Mouse (Mus musculus) thymus, postnatal 25 days (tissue): ENCODE results near the gene Zfp750.
A peak's percentile ranks its signal among the peaks of the same experiment; 100 is the strongest.

Source experiments
- DNase-seq: peaks from one replicate; pipeline ENCODE4 v3.0.0; 2022

Zfp750 gene

GRCm38 (mm10) chr11:121536528-121536927 lies 17.4 kb upstream of the Zfp750 start:
- DNase-seq: no peak

DNA sequence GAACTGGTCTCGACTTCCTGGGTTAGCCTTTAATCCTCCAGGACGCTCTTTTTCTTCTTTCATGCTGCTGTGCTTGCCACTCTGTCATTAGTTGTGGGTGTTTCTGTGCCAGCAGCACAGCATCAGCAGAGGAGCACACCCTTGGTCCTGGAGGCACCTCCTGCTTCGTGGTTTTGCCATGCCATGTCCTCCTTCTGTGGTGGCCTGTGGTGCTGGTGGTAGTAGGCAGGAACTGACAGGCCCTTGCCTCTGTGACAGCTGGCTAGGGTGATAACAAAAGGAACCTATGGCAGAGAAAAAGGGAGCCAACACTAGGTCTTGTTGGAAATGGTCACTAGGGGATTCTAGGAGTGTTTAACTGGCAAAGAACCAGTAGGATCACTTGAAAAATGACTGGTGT lies 10.6 kb upstream of the Zfp750 start:
- no peak for DNase-seq

- no peak for DNase-seq
Observed at GRCm38 (mm10) chr11:121524191-121524590, 5.1 kb upstream of the Zfp750 start.

DNA sequence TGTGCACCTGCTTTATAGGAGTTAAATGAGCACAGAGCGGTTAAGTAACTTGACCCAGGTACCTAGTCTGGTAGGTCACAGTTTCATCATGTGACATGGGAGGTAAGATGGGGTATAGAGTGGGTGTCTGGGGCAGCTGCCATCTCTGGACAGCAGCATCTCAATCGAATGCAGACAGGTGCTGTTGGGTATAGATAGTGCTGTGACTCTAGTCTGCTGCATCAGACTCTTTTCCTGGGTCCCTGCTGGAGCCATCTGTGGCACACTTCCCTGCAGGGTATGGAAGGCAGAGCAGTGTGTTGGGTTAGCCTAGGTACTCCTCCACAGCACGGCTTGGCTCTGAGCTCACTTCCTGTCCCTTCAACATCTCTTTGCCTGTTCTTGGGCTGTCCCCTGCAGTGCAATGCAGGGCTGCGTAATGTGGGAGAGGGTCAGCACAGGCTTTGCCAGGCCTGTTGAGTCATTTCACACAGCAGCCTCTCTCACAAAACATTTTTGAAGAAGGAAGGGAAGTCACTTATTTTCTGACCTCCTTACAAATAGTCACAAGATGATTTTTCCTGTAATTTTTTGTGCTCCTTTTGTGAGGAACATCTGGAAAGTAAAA lies 3.1 kb upstream of the Zfp750 start:
- DNase-seq: no peak

- no peak for DNase-seq
Observed at GRCm38 (mm10) chr11:121520761-121521160, 1.6 kb upstream of the Zfp750 start.

GRCm38 (mm10) chr11:121519703-121520102 lies 570 bp upstream of the Zfp750 start:
- no peak for DNase-seq

- DNase-seq: no peak
Observed at GRCm38 (mm10) chr11:121517687-121518465, 1.3 kb downstream of the Zfp750 start.

DNA sequence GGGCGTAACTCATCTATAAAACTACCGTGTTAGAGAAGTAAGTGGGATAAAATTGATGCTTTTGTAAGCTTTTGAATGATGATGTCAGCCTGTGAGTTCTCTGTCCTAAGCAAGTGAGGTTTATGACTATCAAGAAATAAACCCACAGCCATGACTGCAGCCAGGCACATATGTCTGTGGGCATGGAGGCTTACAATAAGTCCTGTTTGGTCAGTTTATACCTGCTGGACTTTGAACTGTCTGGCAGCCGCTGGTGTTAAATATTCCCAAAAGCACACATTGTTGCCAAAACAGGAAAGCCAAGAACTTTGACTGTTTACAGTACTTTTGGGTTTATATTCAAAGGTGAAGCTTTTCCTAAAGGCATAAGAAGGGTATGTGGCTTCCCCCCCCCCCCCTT lies 2.2 kb downstream of the Zfp750 start:
- no peak for DNase-seq

DNA sequence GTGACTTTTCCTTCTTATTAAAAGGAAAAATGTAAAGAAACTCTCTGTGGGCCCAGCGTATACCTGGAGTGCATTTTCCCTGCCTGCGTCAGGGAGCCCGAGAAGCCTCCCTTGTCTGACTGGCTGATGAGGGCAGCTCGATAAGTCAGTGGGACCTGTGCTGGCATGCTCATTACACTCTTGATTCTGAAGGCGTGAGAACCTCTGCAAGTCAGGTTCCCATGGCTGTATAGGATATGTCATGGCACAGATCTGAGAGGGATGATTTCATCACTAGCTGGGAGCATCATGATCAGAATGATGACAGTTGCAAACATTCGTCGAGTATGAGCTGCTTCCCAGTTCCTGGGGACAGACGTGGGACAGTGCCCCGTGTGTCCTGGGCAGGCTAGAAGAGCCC lies 3.1 kb downstream of the Zfp750 start:
- no peak for DNase-seq

DNA sequence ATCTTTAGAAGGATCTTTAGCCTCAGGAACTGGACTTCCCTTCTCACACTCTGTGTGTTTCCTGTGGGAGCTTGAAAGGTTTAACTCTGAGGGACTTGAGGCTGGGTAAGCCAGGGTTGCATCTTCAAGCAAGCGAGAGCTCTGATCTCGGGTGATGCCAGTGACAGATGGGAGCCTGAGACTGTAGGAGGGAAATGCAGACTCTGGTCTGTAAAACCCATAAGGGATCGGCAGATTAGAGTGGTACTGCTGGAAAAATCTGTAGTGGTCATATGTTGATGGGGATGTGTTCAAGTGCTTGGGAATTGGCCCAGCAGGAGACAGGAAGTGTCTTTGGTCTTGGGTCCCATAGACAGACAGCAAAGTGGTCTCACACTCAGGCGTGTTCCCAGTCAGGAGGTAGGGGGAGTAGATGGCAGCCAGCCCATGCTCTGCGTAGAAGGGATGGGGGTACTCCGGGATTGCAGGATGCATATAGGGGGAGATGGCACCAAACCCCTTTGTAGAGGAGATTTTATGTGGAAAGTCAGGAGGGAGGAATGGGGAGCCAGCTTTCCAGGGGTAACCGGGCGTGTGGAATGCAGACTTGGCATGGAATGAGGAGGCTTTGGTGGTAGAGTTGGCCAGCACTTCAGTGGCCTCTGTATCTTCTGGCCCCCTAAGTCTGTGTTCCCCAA lies 6.1 kb downstream of the Zfp750 start:
- no peak for DNase-seq

DNA sequence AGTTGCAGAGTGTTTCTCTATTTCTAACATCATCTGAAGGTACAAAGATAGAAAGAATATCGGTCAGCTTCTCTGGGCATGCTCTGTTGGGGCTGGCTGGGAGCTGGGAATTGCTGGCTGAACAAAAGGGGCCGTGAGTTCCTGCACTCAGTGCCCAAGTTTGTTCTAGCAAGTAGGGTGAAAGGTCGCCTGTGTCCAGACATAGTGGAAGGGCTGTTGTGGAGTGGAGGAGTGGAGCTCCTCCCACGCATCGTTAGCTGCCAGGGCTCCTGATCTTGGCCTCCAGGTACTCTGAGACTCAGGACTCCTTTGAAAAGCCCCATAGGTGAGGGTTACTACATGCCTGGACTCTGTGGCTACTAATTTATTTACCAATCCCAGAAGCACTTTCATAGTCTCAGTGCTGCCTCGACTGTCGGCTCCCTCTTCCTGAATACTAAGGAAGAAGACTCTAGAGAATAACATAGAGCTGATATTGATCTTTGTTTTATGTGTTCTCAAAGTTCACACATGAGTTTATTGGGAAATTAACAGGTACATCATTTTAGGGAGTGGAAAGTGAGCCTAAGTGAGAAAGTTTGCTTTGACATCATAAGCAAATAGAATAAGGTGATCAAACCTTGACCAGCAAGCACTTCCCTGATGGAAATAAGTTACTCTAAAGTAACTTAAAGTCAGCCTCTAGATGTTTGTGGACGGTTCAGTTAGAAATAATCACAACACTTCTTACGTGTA lies 8.5 kb downstream of the Zfp750 start:
- no peak for DNase-seq

GRCm38 (mm10) chr11:121508478-121508877 lies 10.7 kb downstream of the Zfp750 start:
- no peak for DNase-seq

DNA sequence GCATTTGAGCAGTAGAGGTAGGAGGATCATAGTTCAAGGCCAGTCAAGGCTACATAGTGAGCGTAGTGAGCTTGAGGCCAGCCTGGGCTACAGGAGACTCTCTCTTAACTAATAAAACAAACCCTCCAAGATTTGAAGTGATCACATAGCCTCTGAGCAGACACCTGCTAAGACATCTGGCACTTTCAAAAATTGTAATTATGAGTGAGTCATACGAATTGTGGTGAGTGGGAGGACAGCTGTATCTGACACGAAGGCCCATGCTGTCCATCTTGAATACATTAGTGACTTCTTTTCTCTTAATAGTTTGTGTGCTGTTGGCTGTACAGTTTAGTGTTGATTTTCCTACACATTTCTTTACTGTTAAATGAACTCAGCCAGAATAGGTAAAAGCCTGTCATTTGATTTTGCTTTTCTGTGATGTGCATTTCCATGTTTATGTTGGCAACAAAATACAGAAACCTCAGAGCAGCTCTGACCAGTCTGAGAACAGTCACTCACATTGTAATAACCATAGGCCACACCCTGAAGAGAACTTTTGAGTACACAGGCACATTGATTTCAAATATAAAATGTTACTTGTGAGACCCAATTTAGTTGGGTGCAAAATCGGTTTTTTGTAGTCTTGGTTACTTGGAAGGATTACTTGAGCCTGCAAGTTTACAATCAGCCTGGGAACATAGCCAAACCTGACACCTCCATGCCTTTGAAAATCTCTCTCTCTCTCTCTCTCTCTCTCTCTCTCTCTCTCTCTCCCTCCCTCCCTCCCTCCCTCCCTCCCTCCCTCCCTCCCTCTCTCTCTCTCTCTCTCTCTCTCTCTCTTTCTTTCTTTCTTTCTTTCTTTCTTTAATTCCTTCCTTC lies 16.9 kb downstream of the Zfp750 start:
- DNase-seq: no peak

- DNase-seq: no peak
Observed at GRCm38 (mm10) chr11:121501525-121501924, 17.6 kb downstream of the Zfp750 start.

DNA sequence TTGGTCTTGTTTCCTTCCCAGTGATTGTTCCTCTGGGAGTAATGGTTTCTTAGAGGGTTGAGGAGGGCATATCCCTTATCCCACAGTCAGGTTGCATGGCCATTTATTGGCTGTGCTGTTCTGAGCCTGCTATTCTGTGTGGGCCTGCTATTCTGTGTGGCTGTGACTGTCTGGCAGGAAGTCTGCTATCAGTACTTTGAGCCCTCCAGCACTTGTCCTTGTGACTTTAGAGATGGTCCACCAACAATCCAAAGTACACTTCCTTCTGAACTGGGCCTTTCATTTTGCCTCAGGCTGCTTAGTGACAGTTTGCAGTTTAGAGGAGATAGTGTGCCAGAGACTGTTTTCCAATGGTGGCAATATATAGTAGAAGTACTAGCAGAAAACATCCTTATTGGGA lies 18.5 kb downstream of the Zfp750 start:
- DNase-seq: no peak

GRCm38 (mm10) chr11:121490651-121491050 lies 28.5 kb downstream of the Zfp750 start:
- DNase-seq: no peak

- peak; percentile 20 for DNase-seq
Observed at GRCm38 (mm10) chr11:121485882-121486281, 33.3 kb downstream of the Zfp750 start.

DNA sequence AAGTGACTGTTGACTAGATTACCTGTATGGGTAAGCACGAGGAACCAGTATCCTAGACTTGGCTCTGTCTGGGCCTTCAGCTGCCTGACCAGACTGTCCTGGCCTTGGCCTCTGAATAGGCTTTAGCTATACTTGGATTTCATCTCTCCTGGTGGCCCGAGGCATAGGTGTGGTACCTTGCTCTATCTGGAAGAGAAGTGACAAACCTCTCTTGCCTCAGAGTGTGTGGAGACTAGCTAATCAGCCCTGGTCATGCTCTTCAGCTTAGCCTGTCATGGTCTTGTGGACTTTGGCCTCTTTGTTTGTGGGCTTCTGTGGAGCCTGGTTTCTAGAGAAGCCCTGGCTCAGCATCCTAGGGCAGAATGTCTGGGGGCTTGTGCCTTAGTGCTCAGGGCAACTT lies 38.0 kb downstream of the Zfp750 start:
- no peak for DNase-seq

DNA sequence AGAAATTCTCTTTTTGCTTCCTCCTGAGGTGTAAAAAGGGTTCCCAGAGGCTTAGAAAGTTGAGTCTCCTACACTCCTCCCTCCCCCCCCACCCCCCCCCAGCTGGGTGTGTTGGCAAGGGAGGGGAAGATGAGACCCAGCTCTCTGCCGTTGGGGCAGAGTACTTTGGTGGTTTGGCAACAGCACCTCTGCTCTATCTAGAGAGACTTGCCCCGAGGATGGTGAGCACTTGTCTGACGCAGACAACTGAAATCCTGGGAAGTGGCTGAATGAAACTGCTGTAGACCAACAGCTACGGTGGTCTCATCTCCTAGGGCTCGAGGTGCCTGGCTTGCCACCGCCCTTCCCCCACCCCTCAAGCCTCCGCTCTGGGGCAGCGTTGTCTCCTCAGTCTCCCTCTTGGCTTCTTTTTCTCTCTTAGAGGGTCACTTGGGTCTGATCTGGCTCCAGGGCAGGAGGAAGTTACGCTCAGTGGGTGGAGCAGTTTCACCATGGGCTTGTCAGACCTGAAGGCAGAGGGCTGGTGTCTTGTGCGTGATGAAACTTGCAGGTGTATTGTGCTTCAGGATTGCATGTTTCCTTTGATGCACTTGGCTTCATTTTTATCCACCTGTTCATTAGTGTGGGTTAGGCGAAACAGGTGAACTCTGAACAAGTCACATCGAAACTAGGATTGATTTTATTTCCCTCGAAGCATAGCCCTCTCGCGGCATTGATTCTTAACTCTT lies 39.5 kb downstream of the Zfp750 start:
- DNase-seq: no peak

DNA sequence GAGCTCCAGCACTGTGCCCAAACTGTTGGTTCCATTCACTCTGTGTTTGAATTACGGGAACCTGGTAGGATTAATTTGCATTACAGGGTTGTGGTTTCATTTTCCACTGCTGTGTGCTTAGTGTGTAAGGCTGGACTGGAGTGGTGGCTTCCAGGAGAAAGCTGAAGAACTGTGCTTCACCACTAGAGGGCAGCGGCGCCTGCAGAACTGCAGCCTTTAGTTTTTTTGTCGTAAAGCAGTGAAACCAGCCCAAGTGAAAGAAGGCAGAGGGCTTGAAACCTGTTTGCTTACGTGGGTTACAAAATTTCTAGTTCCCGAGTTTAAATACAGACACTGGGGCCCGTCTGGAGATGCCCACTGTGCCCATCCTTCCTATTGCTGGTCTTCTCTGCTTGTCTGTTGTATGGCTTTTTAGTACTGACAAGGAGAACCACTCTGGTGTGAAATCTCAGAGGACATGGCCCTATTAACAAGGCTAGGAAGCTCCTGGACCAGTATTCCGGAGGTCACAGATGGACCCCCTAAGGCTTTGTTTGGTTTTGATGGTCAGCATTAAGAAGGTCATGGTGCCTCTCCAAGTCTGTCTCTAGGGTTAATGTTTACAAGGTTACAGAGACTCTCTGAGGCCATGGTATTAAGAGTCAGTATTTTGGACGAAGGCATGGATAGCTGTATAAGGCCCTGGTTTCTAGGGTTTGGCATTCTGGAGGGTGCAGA lies 43.3 kb downstream of the Zfp750 start:
- DNase-seq: peak; percentile 77

DNA sequence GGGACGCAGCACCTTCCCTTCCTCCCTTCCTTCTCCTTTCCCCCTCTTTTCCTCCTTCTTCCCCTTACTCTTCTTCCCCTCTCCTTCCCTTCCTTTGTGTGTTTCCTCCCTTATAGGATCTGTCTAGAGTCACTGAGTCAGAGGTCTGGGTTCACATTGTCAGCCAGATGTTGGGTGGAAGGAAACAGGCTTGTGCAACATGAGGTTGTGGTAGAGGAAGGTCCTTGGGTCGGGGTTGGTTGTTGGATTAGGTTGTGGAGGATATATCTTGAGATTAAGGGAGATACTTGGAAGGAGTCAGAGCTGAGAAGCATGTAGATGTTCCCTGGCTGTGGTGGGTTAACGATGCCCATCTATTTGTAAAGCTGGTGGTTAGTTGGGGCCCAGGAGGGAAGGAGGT lies 44.3 kb downstream of the Zfp750 start:
- DNase-seq: no peak
